ENCODE assay signal across 10 mouse cellular contexts in genomic region chr4:21678975-21679623, GRCm38 (mm10). TPM values are rescaled to one million over a fixed set of nuclear protein-coding genes. Genes with fewer than 3 reads are reported as not detected.
DNase-seq lines count a peak whose midpoint lies in the region; ATAC-seq and TF ChIP-seq lines count a peak whose summit lies in the region.
"Had no signal": no experiment of that assay in that cellular context is flagged by ENCODE, and none has a peak within 500 bp of the region (broad histone marks: within the 10 kb centered on the region; RNA-seq: fewer than 3 reads in every experiment).

No protein-coding gene starts in this region.

- peak; percentile 86 for ATAC-seq in kidney, embryonic 16.5 days (ENCODE audit: low FRiP score, low TSS enrichment)
- peak; percentile 89 for ATAC-seq in midbrain, embryonic 13.5 days

- no peak overlapping the region for H3K9ac ChIP-seq in heart, adult 2 months (ENCODE audit: low read depth, low read length)
- H3K9ac ChIP-seq in ES-Bruce4 (ENCODE audit: low read depth, poor library complexity, severe bottlenecking) = peak overlapping the region; percentile 75
- H3K9ac ChIP-seq in kidney, embryonic 16.5 days (replicated peaks; ENCODE audit: low read length) = no peak overlapping the region
- H3K9ac ChIP-seq in midbrain, embryonic 13.5 days (replicated peaks) = peak overlapping the region; percentile 36

- no peaks in the 10 kb centered on the region for H3K9me3 ChIP-seq in ES-Bruce4 (replicated peaks; ENCODE audit: control insufficient read depth, insufficient read depth, low read length, poor library complexity, severe bottlenecking)
- no peaks in the 10 kb centered on the region for H3K9me3 ChIP-seq in forebrain, embryonic 10.5 days
- H3K9me3 ChIP-seq in kidney, embryonic 16.5 days (ENCODE audit: low read length) = no peaks in the 10 kb centered on the region
- H3K9me3 ChIP-seq in midbrain, embryonic 13.5 days = no peaks in the 10 kb centered on the region

- no peak for TF ChIP-seq CTCF in heart, adult 2 months (IDR thresholded peaks at IDR 0.05)
- peak; percentile 26 for TF ChIP-seq CTCF in ES-Bruce4 (IDR thresholded peaks at IDR 0.05; ENCODE audit: low read depth, low read length)

- H3K4me1 ChIP-seq in heart, adult 2 months (ENCODE audit: control insufficient read depth, insufficient read depth, low read length) = no peaks in the 10 kb centered on the region
- no peaks in the 10 kb centered on the region for H3K4me1 ChIP-seq in ES-Bruce4 (ENCODE audit: control insufficient read depth, insufficient read depth, low read length)
- peaks cover 29% of the 10 kb centered on the region for H3K4me1 ChIP-seq in forebrain, embryonic 10.5 days
- H3K4me1 ChIP-seq in kidney, embryonic 16.5 days (ENCODE audit: insufficient read depth, low read length) = peaks cover 15% of the 10 kb centered on the region
- H3K4me1 ChIP-seq in midbrain, embryonic 13.5 days (replicated peaks) = peaks cover 22% of the 10 kb centered on the region

- TF ChIP-seq POLR2A in heart, adult 2 months (IDR thresholded peaks at IDR 0.05; ENCODE audit: insufficient read depth, low read depth, low read length) = no peak
- no peak for TF ChIP-seq POLR2A in ES-Bruce4 (IDR thresholded peaks at IDR 0.05; ENCODE audit: insufficient read depth, low read length)

- 2% methylated on average over 78 of the region's 79 CpGs for WGBS in heart, adult 2 months
- WGBS in forebrain, embryonic 10.5 days = under 1% methylated on average over 78 of the region's 79 CpGs
- under 1% methylated on average over 54 of the region's 79 CpGs for WGBS in kidney, embryonic 16.5 days
- under 1% methylated on average over 53 of the region's 79 CpGs for WGBS in midbrain, embryonic 13.5 days

- no peaks in the 10 kb centered on the region for H3K79me2 ChIP-seq in heart, adult 2 months (replicated peaks; ENCODE audit: control insufficient read depth, insufficient read depth, low read length)

- no peak overlapping the region for H3K27ac ChIP-seq in heart, adult 2 months
- no peak overlapping the region for H3K27ac ChIP-seq in ES-Bruce4 (ENCODE audit: insufficient read depth, low read length)
- H3K27ac ChIP-seq in forebrain, embryonic 10.5 days = peak overlapping the region; percentile 68
- H3K27ac ChIP-seq in kidney, embryonic 16.5 days (ENCODE audit: low read length) = no peak overlapping the region
- H3K27ac ChIP-seq in midbrain, embryonic 13.5 days = no peak overlapping the region

- intact Hi-C loops in heart, adult 2 months (cut with DNase I) = no loop called here
- intact Hi-C loops in heart, postnatal 25 days (cut with DNase I) = no loop called here

- peak overlapping the region; percentile 61 for H3K4me2 ChIP-seq in kidney, embryonic 16.5 days (replicated peaks; ENCODE audit: low read depth, low read length)
- peak overlapping the region; percentile 54 for H3K4me2 ChIP-seq in midbrain, embryonic 13.5 days (replicated peaks)

- H3K4me3 ChIP-seq in heart, adult 2 months = 0 out of 2 replicates have a peak overlapping the region, but pooled peaks have one; percentile 10
- peak overlapping the region; percentile 75 for H3K4me3 ChIP-seq in ES-Bruce4 (ENCODE audit: low read depth, low read length)
- peak overlapping the region; percentile 54 for H3K4me3 ChIP-seq in forebrain, embryonic 10.5 days
- H3K4me3 ChIP-seq in kidney, embryonic 16.5 days (ENCODE audit: low read length) = peak overlapping the region; percentile 45
- peak overlapping the region; percentile 37 for H3K4me3 ChIP-seq in midbrain, embryonic 13.5 days (replicated peaks)

- peaks cover 30% of the 10 kb centered on the region for H3K27me3 ChIP-seq in heart, adult 2 months (ENCODE audit: control insufficient read depth, insufficient read depth, low read length)
- H3K27me3 ChIP-seq in ES-Bruce4 (ENCODE audit: control insufficient read depth, insufficient read depth, low read length, poor library complexity, severe bottlenecking) = peaks cover 1% of the 10 kb centered on the region
- peaks cover 100% of the 10 kb centered on the region for H3K27me3 ChIP-seq in forebrain, embryonic 10.5 days (ENCODE audit: poor library complexity, severe bottlenecking)
- peaks cover 92% of the 10 kb centered on the region for H3K27me3 ChIP-seq in kidney, embryonic 16.5 days (ENCODE audit: insufficient read depth, low read length)
- peaks cover 100% of the 10 kb centered on the region for H3K27me3 ChIP-seq in midbrain, embryonic 13.5 days

- H3K36me3 ChIP-seq in heart, adult 2 months (ENCODE audit: control insufficient read depth, insufficient read depth, low read length) = no peaks in the 10 kb centered on the region
- no peaks in the 10 kb centered on the region for H3K36me3 ChIP-seq in ES-Bruce4 (ENCODE audit: control insufficient read depth, insufficient read depth, low read length, poor library complexity, severe bottlenecking)
- no peaks in the 10 kb centered on the region for H3K36me3 ChIP-seq in forebrain, embryonic 10.5 days (replicated peaks)
- H3K36me3 ChIP-seq in kidney, embryonic 16.5 days (ENCODE audit: insufficient read depth, low read length) = no peaks in the 10 kb centered on the region
- H3K36me3 ChIP-seq in midbrain, embryonic 13.5 days = no peaks in the 10 kb centered on the region

- peak in 1 of 2 experiments; percentile 26 for DNase-seq in heart, adult 2 months
- DNase-seq in heart, postnatal 25 days (ENCODE audit: low spot score) = no peak
- peak; percentile 74 for DNase-seq in forebrain, embryonic 10.5 days (ENCODE audit: extremely low spot score, low spot score)
- no peak for DNase-seq in layer of hippocampus, postnatal 14 days (ENCODE audit: low spot score in 2 of 2)
- DNase-seq in spleen, postnatal 14 days (ENCODE audit: low spot score in 2 of 2) = no peak

- TF ChIP-seq EP300 in heart, adult 2 months (IDR thresholded peaks at IDR 0.05; ENCODE audit: insufficient read depth, low read depth, low read length) = no peak
- TF ChIP-seq EP300 in ES-Bruce4 (IDR thresholded peaks at IDR 0.05; ENCODE audit: insufficient read depth, low read depth, low read length) = no peak

RNA-seq across cellular contexts. Expression of gene Prdm13, which starts 6.7 kb away (rescaled TPM):
- not detected for total RNA-seq in heart, adult 2 months (2021)
- polyA plus RNA-seq in heart, adult 2 months (2012; rRNA removed) = not detected in 2 replicates
- total RNA-seq in heart, postnatal 25 days (2021) = not detected
- not detected in 2 replicates for polyA plus RNA-seq in ES-Bruce4 (2011; ENCODE audit: insufficient read depth, insufficient read length, low read depth, missing spikeins)
- 0.04 and 0.10 TPM in 2 replicates for polyA plus RNA-seq in forebrain, embryonic 10.5 days (2016; fragmentation: Nextera tagmentation; extraction: Ambion mirVana)
- not detected in 2 replicates for polyA plus RNA-seq in kidney, embryonic 16.5 days (2015; fragmentation: Nextera tagmentation; extraction: Ambion mirVana)
- polyA plus RNA-seq in midbrain, embryonic 13.5 days (2015; fragmentation: Nextera tagmentation; extraction: Ambion mirVana) = 0.28 and 0.45 TPM in 2 replicates
- total RNA-seq in layer of hippocampus, postnatal 14 days (2021) = not detected
- total RNA-seq: heart, postnatal 14 days; MEL had no signal

RNA-seq across cellular contexts. Expression of gene Ccnc, which starts 48.4 kb away (rescaled TPM):
- total RNA-seq in heart, adult 2 months (2021) = 10 to 100 TPM in 1 of 2 experiments, 1 to 10 TPM in 1; 9.3 to 14.1 TPM
- 4.0 and 8.1 TPM in 2 replicates for polyA plus RNA-seq in heart, adult 2 months (2012; rRNA removed)
- 10 to 100 TPM; 14.4 to 17.9 TPM for total RNA-seq in heart, postnatal 25 days (2021)
- polyA plus RNA-seq in ES-Bruce4 (2011; ENCODE audit: insufficient read depth, insufficient read length, low read depth, missing spikeins) = 79.5 and 95.5 TPM in 2 replicates
- 55.7 and 58.9 TPM in 2 replicates for polyA plus RNA-seq in forebrain, embryonic 10.5 days (2016; fragmentation: Nextera tagmentation; extraction: Ambion mirVana)
- 40.2 and 40.7 TPM in 2 replicates for polyA plus RNA-seq in kidney, embryonic 16.5 days (2015; fragmentation: Nextera tagmentation; extraction: Ambion mirVana)
- 65.7 and 75.0 TPM in 2 replicates for polyA plus RNA-seq in midbrain, embryonic 13.5 days (2015; fragmentation: Nextera tagmentation; extraction: Ambion mirVana)
- 10 to 100 TPM; 39.6 to 45.4 TPM for total RNA-seq in layer of hippocampus, postnatal 14 days (2021)

Comparison
In these comparisons a context has a peak if more than half of its experiments do, and no peak if none do; other contexts are left out.
1. H3K4me3 ChIP-seq: peak in every context shown above with its lines; median percentile 75 in ES-Bruce4; 54 in forebrain, embryonic 10.5 days; 45 in kidney, embryonic 16.5 days; 37 in midbrain, embryonic 13.5 days; 10 in heart, adult 2 months.
2. H3K9ac ChIP-seq: peak in ES-Bruce4 (single experiment) and midbrain, embryonic 13.5 days (single experiment); none in heart, adult 2 months (single experiment) and kidney, embryonic 16.5 days (single experiment).